Mouse (Mus musculus) C2C12 (cell line): Measurements from ENCODE around the gene Sptssa. TPM values are rescaled to one million over a fixed set of nuclear protein-coding genes. Genes with fewer than 3 reads are reported as not detected.

Source experiments
- H3K27me3 ChIP-seq: one replicate; pipeline ENCODE4 v1.6.1; 2011; ENCODE audit not compliant: control insufficient read depth, insufficient read depth, insufficient read length
- H3K36me3 ChIP-seq: one replicate; pipeline ENCODE4 v1.6.1; 2011; ENCODE audit not compliant: control insufficient read depth, insufficient read depth
- H3K4me3 ChIP-seq: one replicate; pipeline ENCODE4 v1.5.1; 2011; ENCODE audit warnings: mild to moderate bottlenecking, control low read depth; ENCODE audit not compliant: poor library complexity, insufficient read depth, severe bottlenecking
- H3K79me2 ChIP-seq: one replicate; pipeline ENCODE4 v1.6.1; 2011; ENCODE audit not compliant: control insufficient read depth, insufficient read depth
- H3K79me3 ChIP-seq: one replicate; pipeline ENCODE4 v1.6.1; 2011; ENCODE audit warnings: low read depth, control low read depth
- H3ac ChIP-seq: one replicate; pipeline ENCODE3; 2011; ENCODE audit warnings: low read depth; ENCODE audit not compliant: control insufficient read depth, insufficient read length
- CEBPB ChIP-seq: IDR thresholded peaks from one replicate; pipeline ENCODE4 v1.6.1; 2011; ENCODE audit warnings: low read depth, mild to moderate bottlenecking, control low read depth, moderate library complexity
- CTCF ChIP-seq: IDR thresholded peaks from one replicate; pipeline ENCODE4 v1.5.1; 2011; ENCODE audit not compliant: control insufficient read depth, insufficient read depth, insufficient read length
- FOSL1 ChIP-seq: IDR thresholded peaks from one replicate; pipeline ENCODE4 v1.8.0; 2011; ENCODE audit warnings: mild to moderate bottlenecking, low read length; ENCODE audit not compliant: poor library complexity, insufficient read depth, severe bottlenecking
- MAX ChIP-seq: IDR thresholded peaks from one replicate; pipeline ENCODE4 v1.6.1; 2011; ENCODE audit warnings: mild to moderate bottlenecking, control low read depth
- MYOD1 ChIP-seq: IDR thresholded peaks from one replicate; pipeline ENCODE4 v1.6.1; 2011; ENCODE audit warnings: low read depth; ENCODE audit not compliant: control insufficient read depth, insufficient read length
- MYOG ChIP-seq: IDR thresholded peaks from one replicate; pipeline ENCODE4 v1.6.1; 2011; ENCODE audit not compliant: control insufficient read depth, insufficient read length; ENCODE audit errors: extremely low read depth
- USF1 ChIP-seq: IDR thresholded peaks from one replicate; pipeline ENCODE4 v1.6.1; 2011; ENCODE audit warnings: low read depth, mild to moderate bottlenecking, control low read depth, moderate library complexity
- polyA plus RNA-seq: library from polyadenylated mRNA; unstranded; fragments of >200 nt; fragmentation: generic; extraction: Trizol; gene quantifications from one replicate; pipeline ENCODE4 v1.2.1, GENCODE M21; 2012; ENCODE audit warnings: missing spikeins

Gene Sptssa
- polyA plus RNA-seq, 1 experiment: 35.3 TPM

GRCm38 (mm10) chr12:54637033-54637432, 19.3 kb downstream of the Sptssa start:
- Histone ChIP-seq H3K79me3 (no peaks in the 10 kb centered on the region), H3K79me2 (no peaks in the 10 kb centered on the region), H3K27me3 (no peaks in the 10 kb centered on the region), H3K4me3 (no peak overlapping the region), H3K36me3 (no peaks in the 10 kb centered on the region), H3ac (no peak overlapping the region)
- no peak for TF ChIP-seq CEBPB

GRCm38 (mm10) chr12:54632141-54632540, 24.2 kb downstream of the Sptssa start:
- TF ChIP-seq CEBPB: no peak
- no peaks in the 10 kb centered on the region for H3K79me3 ChIP-seq
- no peak overlapping the region for H3K4me3 ChIP-seq
- no peaks in the 10 kb centered on the region for H3K36me3 ChIP-seq
- no peaks in the 10 kb centered on the region for H3K79me2 ChIP-seq
- no peak overlapping the region for H3ac ChIP-seq
- H3K27me3 ChIP-seq: no peaks in the 10 kb centered on the region

- H3ac ChIP-seq: no peak overlapping the region
- H3K79me2 ChIP-seq: no peaks in the 10 kb centered on the region
- H3K4me3 ChIP-seq: no peak overlapping the region
- TF ChIP-seq USF1 (no peak), CEBPB (no peak)
- no peaks in the 10 kb centered on the region for H3K27me3 ChIP-seq
- H3K36me3 ChIP-seq: no peaks in the 10 kb centered on the region
- no peaks in the 10 kb centered on the region for H3K79me3 ChIP-seq
Measured at GRCm38 (mm10) chr12:54621942-54622341, 34.4 kb downstream of the Sptssa start.

GRCm38 (mm10) chr12:54620042-54620705, 36.2 kb downstream of the Sptssa start:
- Histone ChIP-seq H3ac (no peak overlapping the region), H3K36me3 (no peaks in the 10 kb centered on the region), H3K79me2 (no peaks in the 10 kb centered on the region), H3K4me3 (no peak overlapping the region), H3K79me3 (no peaks in the 10 kb centered on the region), H3K27me3 (no peaks in the 10 kb centered on the region)
- no peak for TF ChIP-seq CTCF
- no peak for TF ChIP-seq MYOG
- no peak for TF ChIP-seq MAX
- no peak for TF ChIP-seq MYOD1
- no peak for TF ChIP-seq FOSL1
- no peak for TF ChIP-seq USF1
- TF ChIP-seq CEBPB: no peak

GRCm38 (mm10) chr12:54608988-54609387, 47.4 kb downstream of the Sptssa start:
- Histone ChIP-seq H3K4me3 (no peak overlapping the region), H3K79me3 (no peaks in the 10 kb centered on the region), H3K27me3 (no peaks in the 10 kb centered on the region), H3K79me2 (no peaks in the 10 kb centered on the region), H3K36me3 (no peaks in the 10 kb centered on the region), H3ac (no peak overlapping the region)
- TF ChIP-seq USF1 (no peak), CEBPB (no peak), MYOG (no peak), MYOD1 (no peak), MAX (no peak), FOSL1 (no peak), CTCF (no peak)

GRCm38 (mm10) chr12:54605203-54605602, 51.2 kb downstream of the Sptssa start:
- Histone ChIP-seq H3K27me3 (no peaks in the 10 kb centered on the region), H3K79me2 (no peaks in the 10 kb centered on the region), H3K36me3 (no peaks in the 10 kb centered on the region), H3ac (no peak overlapping the region), H3K79me3 (no peaks in the 10 kb centered on the region), H3K4me3 (no peak overlapping the region)
- no peak for TF ChIP-seq FOSL1
- TF ChIP-seq CEBPB: no peak
- TF ChIP-seq CTCF: no peak
- no peak for TF ChIP-seq MYOD1
- no peak for TF ChIP-seq MYOG
- no peak for TF ChIP-seq USF1
- no peak for TF ChIP-seq MAX
